Mouse (Mus musculus) myocyte (in vitro differentiated cells): ENCODE results near the gene Gm10382. TPM values are rescaled to one million over a fixed set of nuclear protein-coding genes. Genes with fewer than 3 reads are reported as not detected.
"Not testable (repeated sequence)": the region's sequence is repeated elsewhere in the genome, so short reads cannot be mapped to it uniquely, and the experiment has no call there.

Experiments used
- H3K27me3 ChIP-seq: one replicate; pipeline ENCODE4 v1.6.1; 2011; ENCODE audit not compliant: control insufficient read depth, insufficient read depth, insufficient read length
- H3K36me3 ChIP-seq: one replicate; pipeline ENCODE4 v1.6.1; 2011; ENCODE audit not compliant: control insufficient read depth, insufficient read depth
- H3K4me2 ChIP-seq: one replicate; pipeline ENCODE4 v1.6.1; 2011; ENCODE audit warnings: low read depth, control low read depth
- H3K4me3 ChIP-seq: one replicate; pipeline ENCODE4 v1.5.1; 2011; ENCODE audit warnings: mild to moderate bottlenecking, control low read depth, moderate library complexity
- H3K79me2 ChIP-seq: one replicate; pipeline ENCODE4 v1.6.1; 2011; ENCODE audit not compliant: control insufficient read depth, insufficient read depth
- H3ac ChIP-seq: one replicate; pipeline ENCODE4 v1.6.1; 2011; ENCODE audit not compliant: control insufficient read depth, insufficient read length
- E2F4 ChIP-seq: IDR thresholded peaks from one replicate; pipeline ENCODE4 v1.6.1; 2011; ENCODE audit warnings: mild to moderate bottlenecking, control low read depth, moderate library complexity; ENCODE audit not compliant: insufficient read depth
- MAX ChIP-seq: IDR thresholded peaks from one replicate; pipeline ENCODE4 v1.6.1; 2011; ENCODE audit warnings: low read depth, mild to moderate bottlenecking, control low read depth
- MYOD1 ChIP-seq, 3 experiments: IDR thresholded peaks; one replicate each; pipeline ENCODE4 v1.6.1; 2011; ENCODE audit warnings: control low read depth in 2 of 3, low read depth in 2 of 3, mild to moderate bottlenecking in 2 of 3, moderate library complexity in 1 of 3; ENCODE audit not compliant: insufficient read length in 2 of 3, control insufficient read depth in 1 of 3
- MYOG ChIP-seq, 3 experiments: IDR thresholded peaks; one replicate each; pipeline ENCODE4 v1.6.1; 2011; ENCODE audit warnings: control low read depth in 2 of 3, low read depth in 2 of 3, mild to moderate bottlenecking in 2 of 3; ENCODE audit not compliant: insufficient read length in 2 of 3, control insufficient read depth in 1 of 3, insufficient read depth in 1 of 3
- POLR2A ChIP-seq: IDR thresholded peaks from one replicate; pipeline ENCODE4 v1.6.1; 2011; ENCODE audit warnings: low read depth, mild to moderate bottlenecking, control low read depth, moderate library complexity; ENCODE audit not compliant: insufficient read length
- POLR2AphosphoS2 ChIP-seq: IDR thresholded peaks from one replicate; pipeline ENCODE4 v1.6.1; 2011; ENCODE audit warnings: low read depth, control low read depth; ENCODE audit not compliant: insufficient read length
- SRF ChIP-seq: IDR thresholded peaks from one replicate; pipeline ENCODE4 v1.6.1; 2011; ENCODE audit warnings: low read depth; ENCODE audit not compliant: control insufficient read depth, insufficient read length
- TCF3 ChIP-seq: IDR thresholded peaks from one replicate; pipeline ENCODE4 v1.6.1; 2011; ENCODE audit warnings: low read depth, control low read depth; ENCODE audit not compliant: insufficient read length
- USF1 ChIP-seq: IDR thresholded peaks from one replicate; pipeline ENCODE4 v1.6.1; 2011; ENCODE audit warnings: low read depth, mild to moderate bottlenecking, control low read depth, moderate library complexity
- polyA plus RNA-seq: library from polyadenylated mRNA; unstranded; fragments of >200 nt; fragmentation: generic; extraction: Trizol; gene quantifications from one replicate; pipeline ENCODE4 v1.2.1, GENCODE M21; 2012; ENCODE audit warnings: missing spikeins

Gm10382 gene
- polyA plus RNA-seq, 1 experiment: 1.9 TPM

- no peak overlapping the region for H3K4me2 ChIP-seq
- no peaks in the 10 kb centered on the region for H3K79me2 ChIP-seq
- H3K27me3 ChIP-seq: no peaks in the 10 kb centered on the region
- peaks cover 22% of the 10 kb centered on the region for H3K36me3 ChIP-seq
- H3ac ChIP-seq: no peak overlapping the region
- no peak overlapping the region for H3K4me3 ChIP-seq
- TF ChIP-seq MYOD1 (IDR thresholded peaks at IDR 0.05; ENCODE audit: control insufficient read depth in 1 of 3, insufficient read length in 2 of 3, low read depth in 2 of 3) (peak in 1 of 3 experiments; percentile 1), MAX (no peak)
These were observed 36.7 kb downstream of the Gm10382 start for GRCm38 (mm10) chr5:125425698-125426276.

DNA sequence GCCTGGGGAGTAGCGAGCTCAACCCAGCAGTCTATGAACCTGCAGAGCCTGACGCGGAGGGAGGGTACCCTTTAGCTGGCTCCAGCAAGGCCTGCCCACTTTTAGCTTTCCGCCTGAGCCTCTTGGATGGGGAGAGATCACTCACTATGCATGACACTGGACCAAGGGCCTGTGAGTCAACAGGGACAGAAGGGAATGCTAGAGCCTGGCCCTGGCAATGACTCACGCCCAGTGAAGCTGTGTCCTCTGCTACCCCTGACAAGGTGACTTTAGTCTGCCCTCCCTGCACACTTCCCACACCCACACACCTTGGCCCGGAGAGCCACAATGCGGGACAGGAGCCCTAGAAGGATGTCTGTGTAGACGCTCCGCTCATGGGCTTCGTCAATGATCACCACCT, 37.2 kb downstream of the Gm10382 start:
- Histone ChIP-seq H3K27me3 (no peaks in the 10 kb centered on the region), H3K4me3 (no peak overlapping the region), H3K79me2 (no peaks in the 10 kb centered on the region), H3K36me3 (peaks cover 19% of the 10 kb centered on the region), H3K4me2 (no peak overlapping the region), H3ac (no peak overlapping the region)
- no peak for TF ChIP-seq MYOG (IDR thresholded peaks at IDR 0.05; ENCODE audit: control insufficient read depth in 1 of 3, insufficient read depth in 1 of 3, insufficient read length in 2 of 3, low read depth in 2 of 3)
- TF ChIP-seq TCF3: no peak
- no peak for TF ChIP-seq POLR2A

DNA sequence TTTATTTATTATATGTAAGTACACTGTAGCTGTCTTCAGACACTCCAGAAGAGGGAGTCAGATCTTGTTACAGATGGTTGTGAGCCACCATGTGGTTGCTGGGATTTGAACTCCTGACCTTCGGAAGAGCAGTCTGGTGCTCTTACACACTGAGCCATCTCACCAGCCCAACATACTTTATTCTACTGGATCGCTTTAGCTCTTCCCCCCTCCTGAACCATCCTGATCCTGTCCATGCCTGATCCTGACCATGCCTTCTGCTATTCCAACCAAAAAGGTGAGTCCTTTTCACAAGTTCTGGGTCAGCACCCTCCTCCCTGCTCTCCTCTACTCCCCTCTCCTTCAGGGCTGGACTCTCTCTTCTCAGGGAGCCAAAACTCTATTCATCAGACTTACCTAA, 43.2 kb downstream of the Gm10382 start:
- not testable (repeated sequence) for H3K36me3 ChIP-seq, H3K27me3 ChIP-seq, H3ac ChIP-seq, H3K79me2 ChIP-seq, H3K4me2 ChIP-seq
- peak overlapping the region; percentile 75 for H3K4me3 ChIP-seq

GRCm38 (mm10) chr5:125433793-125434337, 44.7 kb downstream of the Gm10382 start, which contains the start of gene Dhx37:
Gene Dhx37, minus strand, starts transcription at chr5:125434121.
- peak within 1 kb of the TSS; percentile 75 for H3K4me3 ChIP-seq
- no peaks in the 10 kb centered on the region for H3K27me3 ChIP-seq
- peaks cover 10% of the 10 kb centered on the region for H3K79me2 ChIP-seq
- no peaks in the 10 kb centered on the region for H3K36me3 ChIP-seq
- peak; percentile 42 for TF ChIP-seq SRF
- peak; percentile 93 for TF ChIP-seq POLR2A
- TF ChIP-seq POLR2AphosphoS2: peak; percentile 84
- no peak for TF ChIP-seq USF1
- TF ChIP-seq E2F4: no peak
- H3K4me2 ChIP-seq: peak within 1 kb of the TSS; percentile 74
- peak within 1 kb of the TSS; percentile 83 for H3ac ChIP-seq

GRCm38 (mm10) chr5:125434347-125434746, 45.2 kb downstream of the Gm10382 start:
- H3ac ChIP-seq: peak overlapping the region; percentile 83
- not testable (repeated sequence) for H3K27me3 ChIP-seq, H3K36me3 ChIP-seq, H3K79me2 ChIP-seq
- H3K4me3 ChIP-seq: peak overlapping the region; percentile 75
- H3K4me2 ChIP-seq: peak overlapping the region; percentile 45

Other genes with a start within 250 kb of the Gm10382 start
- gene Ncor2, start 210.1 kb upstream of the Gm10382 start, polyA plus RNA-seq: 127 TPM
- 28.6 TPM for gene Scarb1, start 48.2 kb upstream of the Gm10382 start, polyA plus RNA-seq
- 878 TPM for gene Ubc, start 880 bp downstream of the Gm10382 start, polyA plus RNA-seq
- gene Dhx37, start 44.8 kb downstream of the Gm10382 start, polyA plus RNA-seq: 17.2 TPM
- gene Bri3bp, start 52.2 kb downstream of the Gm10382 start, polyA plus RNA-seq: 24.8 TPM
- 70.7 TPM for gene Aacs, start 86.5 kb downstream of the Gm10382 start, polyA plus RNA-seq
- 0.01 TPM for gene Tmem132b, start 142.5 kb downstream of the Gm10382 start, polyA plus RNA-seq